Mouse (Mus musculus) embryonic facial prominence, embryonic 14.5 days (tissue): ENCODE measurements at regions not wholly inside any gene's neighbourhood (a gene's known extent, or its start where the extent isn't known, plus 50 kb on each side); places are given as distances from the start of the nearest gene placed in this dataset.
A peak's percentile ranks its signal among the peaks of the same experiment; 100 is the strongest.

Experiments
- ATAC-seq: fragments of 200-750 bp; cut with Nextera tagmentation; 2 replicates; pipeline ENCODE4 v1.8.0; 2017; ENCODE audit warnings: low read depth, moderate number of reproducible peaks, moderate TSS enrichment
- DNase-seq: peaks from one replicate; pipeline ENCODE4 v3.0.0-alpha.2; 2015; ENCODE audit warnings: low spot score
- H3K27ac ChIP-seq: fragments of 300-500 bp; sonication (generic); replicated peaks from 2 replicates; pipeline ENCODE4 v1.5.1; 2014; ENCODE audit warnings: low read depth, mild to moderate bottlenecking, low read length, moderate library complexity
- H3K27me3 ChIP-seq: fragments of 300-500 bp; sonication (generic); replicated peaks from 2 replicates; pipeline ENCODE4 v1.6.1; 2014; ENCODE audit warnings: low read length; ENCODE audit not compliant: control insufficient read depth, insufficient read depth
- H3K36me3 ChIP-seq: fragments of 300-500 bp; sonication (generic); 2 replicates; pipeline ENCODE4 v1.6.1; 2014; ENCODE audit warnings: low read length, mixed read lengths; ENCODE audit not compliant: control insufficient read depth, insufficient read depth
- H3K4me1 ChIP-seq: fragments of 300-500 bp; sonication (generic); 2 replicates; pipeline ENCODE4 v1.6.1; 2014; ENCODE audit warnings: antibody characterized with exemption, low read length; ENCODE audit not compliant: control insufficient read depth, insufficient read depth
- H3K4me2 ChIP-seq: fragments of 300-500 bp; sonication (generic); 2 replicates; pipeline ENCODE4 v1.6.1; 2014; ENCODE audit warnings: low read depth, mild to moderate bottlenecking, low read length, moderate library complexity, mixed read lengths
- H3K4me3 ChIP-seq: fragments of 300-500 bp; sonication (generic); 2 replicates; pipeline ENCODE4 v1.5.1; 2014; ENCODE audit warnings: low read depth, mild to moderate bottlenecking, low read length
- H3K9ac ChIP-seq: fragments of 300-500 bp; sonication (generic); 2 replicates; pipeline ENCODE4 v1.6.1; 2014; ENCODE audit warnings: low read depth, mild to moderate bottlenecking, low read length, moderate library complexity, mixed read lengths
- H3K9me3 ChIP-seq: fragments of 300-500 bp; sonication (generic); 2 replicates; pipeline ENCODE4 v1.6.1; 2016; ENCODE audit warnings: low read length; ENCODE audit not compliant: control insufficient read depth
- WGBS: fragments of 180-500 bp; shearing (Covaris S2); extraction: QIAGEN DNeasy Blood & Tissue Kit; methylation state at CpG from one replicate; pipeline ENCODE4 v1.1.7; 2014; 5-methylcytosine and 5-hydroxymethylcytosine counted together

GRCm38 (mm10) chr9:34386071-34386470 is 99.6 kb upstream of the Kirrel3 start:
- no peaks in the 10 kb centered on the region for H3K27me3 ChIP-seq
- H3K36me3 ChIP-seq = no peaks in the 10 kb centered on the region
- H3K4me3 ChIP-seq = no peak overlapping the region
- ATAC-seq (no peak), DNase-seq (no peak)
- H3K4me1 ChIP-seq = no peaks in the 10 kb centered on the region
- H3K4me2 ChIP-seq = no peak overlapping the region
- no peak overlapping the region for H3K9ac ChIP-seq
- H3K9me3 ChIP-seq = no peaks in the 10 kb centered on the region
- no peak overlapping the region for H3K27ac ChIP-seq
- WGBS = 65% methylated on average over 4 of the region's 4 CpGs

- Histone ChIP-seq H3K27me3 (no peaks in the 10 kb centered on the region), H3K4me3 (no peak overlapping the region), H3K9me3 (no peaks in the 10 kb centered on the region), H3K4me1 (peaks cover 9% of the 10 kb centered on the region; the same call in 1 of the 2 replicates), H3K27ac (no peak overlapping the region), H3K36me3 (no peaks in the 10 kb centered on the region), H3K4me2 (no peak overlapping the region), H3K9ac (no peak overlapping the region)
- WGBS = 66% methylated on average over 6 of the region's 6 CpGs
- ATAC-seq (no peak), DNase-seq (no peak)
Observed at GRCm38 (mm10) chr9:34393042-34393441, 92.7 kb upstream of the Kirrel3 start.

- WGBS = 16% methylated on average over 6 of the region's 6 CpGs
- 0 out of 2 replicates have a peak overlapping the region, but pooled peaks have one; percentile 6 for H3K27ac ChIP-seq
- peak; percentile 93 for ATAC-seq
- H3K9me3 ChIP-seq = no peaks in the 10 kb centered on the region
- peaks cover 9% of the 10 kb centered on the region; the same call in 1 of the 2 replicates for H3K4me1 ChIP-seq
- no peak overlapping the region for H3K4me2 ChIP-seq
- DNase-seq = peak; percentile 84
- no peak overlapping the region for H3K9ac ChIP-seq
- no peaks in the 10 kb centered on the region for H3K27me3 ChIP-seq
- no peaks in the 10 kb centered on the region for H3K36me3 ChIP-seq
- H3K4me3 ChIP-seq = no peak overlapping the region
Observed at GRCm38 (mm10) chr9:34395839-34396804, 89.6 kb upstream of the Kirrel3 start.

GRCm38 (mm10) chr9:34411699-34412098 is 74.0 kb upstream of the Kirrel3 start:
- Histone ChIP-seq H3K4me1 (no peaks in the 10 kb centered on the region; the same call in 1 of the 2 replicates), H3K4me3 (no peak overlapping the region), H3K27ac (no peak overlapping the region), H3K9me3 (no peaks in the 10 kb centered on the region), H3K4me2 (no peak overlapping the region), H3K27me3 (no peaks in the 10 kb centered on the region), H3K36me3 (no peaks in the 10 kb centered on the region), H3K9ac (no peak overlapping the region)
- ATAC-seq (peak; percentile 51; the same call in 1 of the 2 replicates), DNase-seq (peak; percentile 59)
- WGBS = 64% methylated on average over 4 of the region's 4 CpGs

GRCm38 (mm10) chr9:34416153-34416552 is 69.5 kb upstream of the Kirrel3 start:
- no peak overlapping the region for H3K9ac ChIP-seq
- no peak overlapping the region for H3K27ac ChIP-seq
- H3K27me3 ChIP-seq = no peaks in the 10 kb centered on the region
- DNase-seq (peak; percentile 25), ATAC-seq (no peak)
- H3K9me3 ChIP-seq = no peaks in the 10 kb centered on the region
- 62% methylated on average over 8 of the region's 8 CpGs for WGBS
- no peaks in the 10 kb centered on the region; the same call in 1 of the 2 replicates for H3K4me1 ChIP-seq
- H3K36me3 ChIP-seq = no peaks in the 10 kb centered on the region
- no peak overlapping the region for H3K4me2 ChIP-seq
- no peak overlapping the region for H3K4me3 ChIP-seq

- 84% methylated on average over 8 of the region's 8 CpGs for WGBS
- H3K4me1 ChIP-seq = peaks cover 4% of the 10 kb centered on the region; the same call in 1 of the 2 replicates
- no peak for DNase-seq
- H3K9ac ChIP-seq = no peak overlapping the region
- H3K27ac ChIP-seq = no peak overlapping the region
- H3K4me3 ChIP-seq = no peak overlapping the region
- H3K27me3 ChIP-seq = no peaks in the 10 kb centered on the region
- H3K9me3 ChIP-seq = no peaks in the 10 kb centered on the region
- ATAC-seq = no peak
- H3K36me3 ChIP-seq = no peaks in the 10 kb centered on the region
- no peak overlapping the region for H3K4me2 ChIP-seq
Observed at GRCm38 (mm10) chr9:34418100-34418499, 67.6 kb upstream of the Kirrel3 start.

- DNase-seq = no peak
- H3K9me3 ChIP-seq = no peaks in the 10 kb centered on the region
- H3K9ac ChIP-seq = no peak overlapping the region
- H3K4me2 ChIP-seq = no peak overlapping the region
- 0 out of 2 replicates have a peak, but pooled peaks cover 7% of the 10 kb centered on the region for H3K4me1 ChIP-seq
- H3K36me3 ChIP-seq = no peaks in the 10 kb centered on the region
- no peak for ATAC-seq
- H3K4me3 ChIP-seq = no peak overlapping the region
- H3K27me3 ChIP-seq = no peaks in the 10 kb centered on the region
- no peak overlapping the region for H3K27ac ChIP-seq
Observed at GRCm38 (mm10) chr9:34421956-34422355, 63.7 kb upstream of the Kirrel3 start.

GRCm38 (mm10) chr9:34423062-34423461 is 62.6 kb upstream of the Kirrel3 start:
- Histone ChIP-seq H3K27ac (no peak overlapping the region), H3K4me1 (peaks cover 12% of the 10 kb centered on the region; the same call in 1 of the 2 replicates), H3K4me3 (no peak overlapping the region), H3K4me2 (no peak overlapping the region), H3K27me3 (no peaks in the 10 kb centered on the region), H3K9ac (no peak overlapping the region), H3K9me3 (no peaks in the 10 kb centered on the region), H3K36me3 (no peaks in the 10 kb centered on the region)
- ATAC-seq (peak; percentile 24; the same call in 1 of the 2 replicates), DNase-seq (peak; percentile 76)
- WGBS = 20% methylated on average over 7 of the region's 7 CpGs
